Mouse (Mus musculus) G1E (cell line): Measurements from ENCODE around the gene Ccdc40.

Experiments used
- CTCF ChIP-seq: IDR thresholded peaks from 2 replicates; pipeline ENCODE4 v1.5.1; 2012; ENCODE audit warnings: low read depth, low read length, inconsistent platforms, mixed read lengths
- GATA2 ChIP-seq: IDR thresholded peaks from 2 replicates; pipeline ENCODE4 v1.6.1; 2012; ENCODE audit warnings: low read depth, low read length, inconsistent platforms, borderline replicate concordance
- TAL1 ChIP-seq: conservative IDR thresholded peaks from 2 replicates; pipeline ENCODE4 v1.6.1; 2012; ENCODE audit warnings: low read depth, low read length, inconsistent platforms, mixed read lengths

DNA sequence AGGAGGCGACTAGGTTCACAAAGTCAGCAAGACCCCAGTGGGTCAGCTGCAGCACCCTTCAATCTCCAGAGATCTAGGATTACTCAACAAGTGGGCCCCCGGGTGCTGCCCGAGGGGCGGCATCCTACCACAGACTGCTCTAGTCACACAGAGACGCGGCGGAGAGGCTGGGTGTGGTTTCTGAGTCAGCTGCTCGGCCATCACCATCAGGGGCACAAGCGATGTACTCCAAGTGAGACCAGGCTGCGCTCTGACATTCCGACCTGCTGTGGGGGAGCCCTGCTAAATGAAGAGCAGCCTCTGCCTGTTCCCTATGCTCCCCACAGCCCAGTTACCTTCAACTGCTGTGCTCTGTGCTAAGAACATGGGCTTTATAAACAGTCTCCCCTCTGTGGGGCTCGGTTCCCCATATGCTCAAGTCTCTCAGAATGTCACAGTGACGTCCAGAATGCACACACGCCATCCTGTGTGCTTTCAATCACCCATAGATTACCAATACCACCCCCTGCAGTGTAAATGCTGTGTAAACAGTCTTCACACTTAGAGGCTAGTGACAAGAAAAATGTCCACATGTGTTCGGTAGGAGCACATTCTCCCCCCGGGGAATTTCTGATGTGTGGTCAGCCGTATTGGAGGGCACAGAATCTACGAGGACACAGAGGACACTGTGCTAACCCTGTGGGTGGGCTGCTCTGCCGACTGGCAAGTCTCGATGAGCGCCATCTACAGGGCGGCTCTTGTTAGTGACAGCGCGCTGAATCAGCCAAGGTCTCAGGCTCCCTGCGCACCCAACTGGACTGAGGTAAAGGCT lies 41.2 kb upstream of the Ccdc40 start:
- TF ChIP-seq CTCF (no peak), TAL1 (no peak), GATA2 (no peak)
